16 mouse cellular contexts compared by ENCODE assay signal in genomic region chrX:7661086-7661485, GRCm38 (mm10). TPM values are rescaled to one million over a fixed set of nuclear protein-coding genes. Genes with fewer than 3 reads are reported as not detected.
"Had no signal": no experiment of that assay in that cellular context is flagged by ENCODE, and none has a peak within 500 bp of the region (broad histone marks: within the 10 kb centered on the region; RNA-seq: fewer than 3 reads in every experiment).

No protein-coding gene starts in this region.

- H3K27me3 ChIP-seq: liver, embryonic 15.5 days; neural tube, embryonic 15.5 days had no signal

- DNase-seq: kidney, postnatal 25 days; lung, adult 2 months; lung, postnatal 36 days; midbrain, embryonic 14.5 days; spleen, adult 18-20 months; thymus, adult 18-20 months; thymus, postnatal 14 days had no signal

- ATAC-seq: lung, postnatal 0 days had no signal

- H3K9me3 ChIP-seq: limb, embryonic 10.5 days; liver, embryonic 15.5 days; neural tube, embryonic 15.5 days had no signal

- H3K36me3 ChIP-seq: liver, embryonic 15.5 days; neural tube, embryonic 15.5 days had no signal

- H3K9ac ChIP-seq: liver, embryonic 15.5 days; neural tube, embryonic 15.5 days had no signal

- H3K27ac ChIP-seq: left cerebral cortex, adult 2 months; limb, embryonic 10.5 days; liver, embryonic 15.5 days; neural tube, embryonic 15.5 days had no signal

- H3K4me3 ChIP-seq: left cerebral cortex, adult 2 months; limb, embryonic 10.5 days; liver, embryonic 15.5 days; myocyte; neural tube, embryonic 15.5 days had no signal

- H3K4me1 ChIP-seq: liver, embryonic 15.5 days had no signal

- H3K4me2 ChIP-seq: liver, embryonic 11.5 days; liver, embryonic 15.5 days; neural tube, embryonic 15.5 days had no signal

RNA-seq across cellular contexts. Expression of gene Magix, which starts 20.0 kb away (rescaled TPM):
- total RNA-seq: megakaryocyte progenitor cell, adult 5-6 weeks had no signal
- polyA plus RNA-seq: liver, embryonic 11.5 days; neural tube, embryonic 11.5 days; neural tube, embryonic 15.5 days had no signal
